Mouse (Mus musculus) midbrain, embryonic 11.5 days (tissue): ENCODE data around the gene Zfp879. TPM values are rescaled to one million over a fixed set of nuclear protein-coding genes. Genes with fewer than 3 reads are reported as not detected.

Experiments used
- ATAC-seq: fragments of 200-750 bp; cut with Nextera tagmentation; 2 replicates; pipeline ENCODE4 v1.8.0; 2017; ENCODE audit warnings: moderate TSS enrichment, moderate library complexity; ENCODE audit not compliant: low FRiP score
- DNase-seq: peaks from one replicate; pipeline ENCODE4 v3.0.0; 2015; ENCODE audit warnings: low spot score; ENCODE audit errors: missing footprints
- H3K27ac ChIP-seq: fragments of 300-500 bp; sonication (generic); 2 replicates; pipeline ENCODE4 v1.5.1; 2014; ENCODE audit warnings: low read depth, low read length
- H3K27me3 ChIP-seq: fragments of 300-500 bp; sonication (generic); 2 replicates; pipeline ENCODE4 v1.6.1; 2014; ENCODE audit warnings: mild to moderate bottlenecking, low read length, moderate library complexity, mixed read lengths; ENCODE audit not compliant: control insufficient read depth, insufficient read depth
- H3K36me3 ChIP-seq: fragments of 300-500 bp; sonication (generic); 2 replicates; pipeline ENCODE4 v1.6.1; 2014; ENCODE audit warnings: mild to moderate bottlenecking, low read length, moderate library complexity, mixed read lengths; ENCODE audit not compliant: control insufficient read depth, insufficient read depth
- H3K4me1 ChIP-seq: fragments of 300-500 bp; sonication (generic); 2 replicates; pipeline ENCODE4 v1.6.1; 2014; ENCODE audit warnings: low read length; ENCODE audit not compliant: control insufficient read depth, insufficient read depth
- H3K4me2 ChIP-seq: fragments of 300-500 bp; sonication (generic); 2 replicates; pipeline ENCODE4 v1.6.1; 2014; ENCODE audit warnings: mild to moderate bottlenecking, moderate library complexity
- H3K4me3 ChIP-seq: fragments of 300-500 bp; sonication (generic); 2 replicates; pipeline ENCODE4 v1.5.1; 2014; ENCODE audit warnings: low read depth, low read length
- H3K9ac ChIP-seq: fragments of 300-500 bp; sonication (generic); 2 replicates; pipeline ENCODE4 v1.6.1; 2014; ENCODE audit warnings: low read length
- H3K9me3 ChIP-seq: fragments of 300-500 bp; sonication (generic); 2 replicates; pipeline ENCODE4 v1.6.1; 2016; ENCODE audit warnings: low read length; ENCODE audit not compliant: control insufficient read depth
- WGBS: fragments of 180-500 bp; shearing (Covaris S2); extraction: QIAGEN DNeasy Blood & Tissue Kit; methylation state at CpG from one replicate; pipeline ENCODE4 v1.1.7; 2014; 5-methylcytosine and 5-hydroxymethylcytosine counted together
- polyA plus RNA-seq: library from polyadenylated mRNA; unstranded; fragments of >200 nt; fragmentation: Nextera tagmentation; extraction: Ambion mirVana; gene quantifications from 2 replicates; pipeline ENCODE4 v1.2.1, GENCODE M21; 2014

The Zfp879 gene
- polyA plus RNA-seq, 1 experiment from 2014 or later = 1.3 TPM

DNA sequence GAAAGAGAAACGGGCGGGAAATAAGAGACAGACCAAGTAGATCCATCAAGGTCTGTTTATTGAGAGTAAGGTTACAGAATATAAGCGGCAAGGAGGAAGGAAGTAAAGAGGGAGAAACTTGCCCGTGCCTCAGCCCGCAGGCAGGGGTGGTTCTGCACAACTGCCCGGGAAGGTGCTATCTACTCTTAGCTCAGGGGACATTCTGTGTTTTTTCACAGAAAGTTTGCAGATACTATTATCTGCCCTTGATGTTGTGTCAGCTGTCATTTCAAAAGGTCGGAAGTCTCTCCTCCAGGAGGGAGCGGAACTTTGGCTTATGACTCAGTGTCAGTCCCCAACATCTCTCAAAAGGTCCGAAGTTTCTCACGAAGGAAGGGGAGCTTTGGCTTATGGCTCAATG is 8.0 kb upstream of the Zfp879 start:
- no peak overlapping the region for H3K4me3 ChIP-seq
- ATAC-seq = no peak

DNA sequence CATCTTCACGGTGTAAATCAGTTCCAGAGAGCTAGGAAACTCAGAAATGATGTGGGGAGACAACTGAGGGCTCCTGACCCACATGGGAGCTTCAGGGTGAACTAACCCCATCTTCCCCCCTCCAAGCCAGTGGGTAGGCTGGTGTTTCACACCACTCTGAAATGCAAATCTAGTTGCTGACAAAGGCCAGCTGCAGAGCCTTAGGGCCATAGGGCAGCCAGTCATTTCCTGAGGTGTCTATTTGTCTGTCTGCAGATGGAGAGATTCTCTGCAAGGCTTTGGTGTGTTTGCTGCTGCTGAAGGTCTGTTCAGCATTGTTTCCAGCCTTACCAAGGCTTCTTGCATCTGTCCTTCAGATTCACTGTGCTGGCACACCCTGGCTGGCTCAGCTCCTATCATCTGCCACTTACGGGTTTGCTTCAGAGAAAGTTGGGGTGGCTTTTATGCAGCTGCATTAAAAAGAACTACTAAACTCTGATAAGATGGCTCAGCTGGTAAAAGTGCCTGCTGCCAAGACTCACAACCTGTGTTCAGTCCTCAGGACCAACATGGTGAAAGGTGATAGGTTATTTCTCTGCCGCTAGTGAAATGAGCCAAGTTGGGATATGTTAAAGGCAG is 7.3 kb upstream of the Zfp879 start:
- no peaks in the 10 kb centered on the region for H3K9me3 ChIP-seq
- no peaks in the 10 kb centered on the region for H3K36me3 ChIP-seq
- no peak overlapping the region for H3K27ac ChIP-seq
- WGBS = 38% methylated on average over 3 of the region's 3 CpGs
- no peak overlapping the region for H3K4me2 ChIP-seq
- ATAC-seq = no peak
- peaks cover 46% of the 10 kb centered on the region for H3K27me3 ChIP-seq
- peaks cover 5% of the 10 kb centered on the region for H3K4me1 ChIP-seq
- no peak overlapping the region for H3K9ac ChIP-seq
- H3K4me3 ChIP-seq = no peak overlapping the region
- no peak for DNase-seq

More for the DNA sequence above, 8.0 kb upstream of the Zfp879 start:
- Histone ChIP-seq H3K4me1 (peaks cover 5% of the 10 kb centered on the region), H3K27ac (no peak overlapping the region), H3K9me3 (no peaks in the 10 kb centered on the region), H3K36me3 (no peaks in the 10 kb centered on the region), H3K9ac (no peak overlapping the region), H3K27me3 (peaks cover 46% of the 10 kb centered on the region), H3K4me2 (no peak overlapping the region)
- DNase-seq = no peak
- 12% methylated on average over 10 of the region's 10 CpGs for WGBS

DNA sequence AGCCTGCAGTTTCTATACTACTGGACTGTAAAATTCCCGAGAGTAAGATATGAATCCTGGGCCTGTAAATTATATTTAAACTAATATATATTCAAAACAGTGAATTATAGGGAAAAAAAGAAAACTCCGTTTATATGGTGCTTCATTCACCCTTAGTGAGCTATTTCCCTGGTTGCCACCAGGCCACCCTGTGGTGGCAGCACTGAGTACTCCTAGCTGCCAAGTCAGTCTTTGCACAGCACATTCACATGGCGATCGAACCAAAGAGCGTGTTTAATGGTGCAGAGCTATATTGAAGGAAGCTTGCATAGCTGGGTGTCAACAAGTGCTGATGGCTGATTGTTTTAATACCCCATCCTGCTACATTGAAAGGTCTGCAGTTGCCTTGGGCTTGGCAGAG is 5.7 kb upstream of the Zfp879 start:
- H3K36me3 ChIP-seq = no peaks in the 10 kb centered on the region
- DNase-seq = no peak
- H3K4me3 ChIP-seq = no peak overlapping the region
- H3K27me3 ChIP-seq = peaks cover 39% of the 10 kb centered on the region
- H3K9me3 ChIP-seq = no peaks in the 10 kb centered on the region
- no peak overlapping the region for H3K4me2 ChIP-seq
- peaks cover 5% of the 10 kb centered on the region for H3K4me1 ChIP-seq
- H3K9ac ChIP-seq = no peak overlapping the region
- no peak for ATAC-seq
- WGBS = 76% methylated on average over 5 of the region's 5 CpGs
- no peak overlapping the region for H3K27ac ChIP-seq

DNA sequence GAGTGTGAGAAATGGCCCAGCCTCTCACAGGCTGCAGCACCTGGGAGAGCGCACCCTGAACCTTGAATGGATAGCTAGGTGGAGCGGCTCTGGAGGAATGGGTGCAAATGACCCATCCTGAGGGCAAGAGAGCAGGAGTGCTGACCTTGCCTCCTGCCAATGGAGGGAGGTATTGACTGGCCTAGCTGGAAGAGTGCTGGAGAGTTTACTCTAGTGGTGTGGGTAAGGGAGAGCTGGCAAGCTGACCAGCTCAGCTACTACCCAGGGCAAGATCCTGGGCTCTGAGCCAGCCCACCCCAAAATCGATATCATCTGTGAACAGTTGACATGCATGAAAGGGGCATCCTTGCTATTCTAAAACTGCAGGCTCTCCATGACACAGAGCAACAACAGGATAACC is 4.6 kb upstream of the Zfp879 start:
- ATAC-seq (no peak), DNase-seq (no peak)
- Histone ChIP-seq H3K4me1 (peaks cover 5% of the 10 kb centered on the region), H3K4me3 (no peak overlapping the region), H3K9ac (no peak overlapping the region), H3K9me3 (no peaks in the 10 kb centered on the region), H3K27me3 (peaks cover 28% of the 10 kb centered on the region), H3K36me3 (no peaks in the 10 kb centered on the region), H3K27ac (no peak overlapping the region), H3K4me2 (no peak overlapping the region)
- 95% methylated on average over 3 of the region's 3 CpGs for WGBS

DNA sequence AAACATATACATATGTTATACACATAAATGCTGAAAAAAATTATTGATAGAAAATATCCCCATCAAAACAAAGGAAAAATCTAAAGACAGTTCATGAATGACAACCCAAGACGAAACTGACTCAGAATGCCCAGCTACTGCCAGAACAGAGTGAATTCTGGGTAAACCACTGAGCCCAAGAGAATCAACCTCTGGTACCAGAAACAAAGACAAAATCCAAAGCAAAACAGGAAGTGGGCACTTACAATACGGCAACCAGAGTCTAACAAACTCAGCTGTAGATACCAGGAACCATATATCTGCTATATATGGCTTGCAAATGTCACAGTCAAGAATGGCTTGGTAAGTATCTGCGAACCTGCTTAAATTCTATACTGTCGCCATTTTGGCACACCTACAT is 5.6 kb downstream of the Zfp879 start:
- H3K4me3 ChIP-seq = no peak overlapping the region
- no peak overlapping the region for H3K27ac ChIP-seq
- DNase-seq (no peak), ATAC-seq (no peak)
- no peaks in the 10 kb centered on the region for H3K27me3 ChIP-seq
- H3K9me3 ChIP-seq = no peaks in the 10 kb centered on the region; the same call in 1 of the 2 replicates
- H3K4me1 ChIP-seq = no peaks in the 10 kb centered on the region; the same call in 1 of the 2 replicates
- no peak overlapping the region for H3K9ac ChIP-seq
- no peak overlapping the region for H3K4me2 ChIP-seq
- no peaks in the 10 kb centered on the region; the same call in 1 of the 2 replicates for H3K36me3 ChIP-seq
- WGBS = 91% methylated on average over 4 of the region's 4 CpGs

DNA sequence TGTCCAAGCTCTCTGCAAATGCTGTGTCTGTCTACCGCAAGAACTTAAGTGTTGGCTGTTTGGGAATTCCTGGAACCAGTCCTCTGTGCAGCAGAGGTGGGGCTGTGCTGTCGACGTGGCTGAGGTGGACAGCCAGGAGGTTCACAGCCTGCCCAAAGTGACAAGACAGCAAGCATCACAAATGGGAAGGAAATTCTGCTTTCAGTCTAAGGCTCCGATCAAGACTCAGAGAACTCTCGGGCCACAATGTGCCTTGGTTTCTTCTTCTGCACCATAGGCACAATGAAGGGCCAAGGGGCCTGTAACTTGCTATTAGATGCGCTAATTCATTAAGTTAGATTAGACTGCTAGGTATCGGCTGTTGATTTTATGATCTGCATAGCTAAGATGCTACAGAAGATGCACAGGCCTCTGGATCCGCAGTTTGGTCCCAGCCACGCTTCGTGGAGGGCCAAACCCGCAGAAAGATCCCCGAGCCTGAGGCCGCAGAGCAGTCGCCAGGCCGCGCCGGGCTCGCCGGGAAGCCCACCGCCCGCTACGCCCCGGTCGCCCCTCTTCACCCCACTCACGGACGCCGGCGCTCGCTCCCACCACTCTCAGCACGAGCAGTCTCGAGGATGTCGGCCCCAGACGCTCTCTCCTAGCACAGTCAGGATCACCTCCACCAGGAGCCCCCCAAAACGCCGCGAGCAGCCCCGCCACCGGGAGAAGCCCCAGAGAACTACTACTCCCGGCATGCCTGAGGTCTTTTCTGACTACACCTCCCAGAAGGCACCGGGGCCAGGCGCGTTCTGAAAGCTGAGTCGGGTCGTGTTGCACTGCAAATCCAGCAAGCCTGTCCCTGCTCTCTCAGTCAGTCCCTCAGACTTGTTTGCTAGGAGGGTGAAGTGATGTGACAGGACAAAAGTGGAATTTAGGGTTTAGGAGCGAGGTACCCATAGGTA is 14.1 kb downstream of the Zfp879 start, which contains the start of gene Zfp354c:
Gene Zfp354c, minus strand, starts transcription at position 715 of the 944 bp plus-strand sequence.
- ATAC-seq (peak; percentile 98), DNase-seq (peak; percentile 98)
- WGBS = 2% methylated on average over 45 of the region's 45 CpGs
- H3K4me1 ChIP-seq = peaks cover 6% of the 10 kb centered on the region
- peak within 1 kb of the TSS; percentile 86 for H3K9ac ChIP-seq
- H3K4me2 ChIP-seq = peak within 1 kb of the TSS; percentile 82
- no peaks in the 10 kb centered on the region for H3K27me3 ChIP-seq
- H3K27ac ChIP-seq = no peak within 1 kb of the TSS
- peak within 1 kb of the TSS; percentile 62 for H3K4me3 ChIP-seq
- peaks cover 27% of the 10 kb centered on the region for H3K36me3 ChIP-seq
- no peaks in the 10 kb centered on the region for H3K9me3 ChIP-seq

DNA sequence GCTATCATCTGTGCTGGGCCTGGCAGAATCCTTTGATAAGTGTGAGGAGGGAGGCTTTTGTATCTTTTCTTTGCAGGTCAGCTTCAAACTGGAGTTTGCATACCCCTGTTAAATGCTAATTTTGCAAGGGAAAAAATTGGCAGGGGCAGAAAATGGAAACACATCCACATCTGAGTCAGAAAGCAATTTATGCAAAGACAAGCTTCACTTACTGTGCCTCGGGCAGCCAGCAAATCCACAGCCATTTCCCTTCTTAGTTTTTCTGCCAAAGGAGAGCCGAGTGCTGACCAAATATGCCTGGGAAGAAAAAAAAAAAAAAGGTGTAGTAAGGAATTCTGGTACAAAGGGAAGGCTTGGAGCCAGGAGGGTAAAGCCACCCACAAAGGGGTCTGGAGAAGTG is 15.1 kb downstream of the Zfp879 start:
- Histone ChIP-seq H3K27me3 (no peaks in the 10 kb centered on the region), H3K36me3 (peaks cover 30% of the 10 kb centered on the region), H3K4me3 (peak overlapping the region; percentile 62; the same call in 1 of the 2 replicates), H3K9me3 (no peaks in the 10 kb centered on the region), H3K4me2 (peak overlapping the region; percentile 82), H3K27ac (no peak overlapping the region), H3K9ac (peak overlapping the region; percentile 86), H3K4me1 (peaks cover 6% of the 10 kb centered on the region)
- 87% methylated on average over 2 of the region's 2 CpGs for whole genome bisulfite sequencing
- no peak for DNase-seq
- ATAC-seq = no peak

DNA sequence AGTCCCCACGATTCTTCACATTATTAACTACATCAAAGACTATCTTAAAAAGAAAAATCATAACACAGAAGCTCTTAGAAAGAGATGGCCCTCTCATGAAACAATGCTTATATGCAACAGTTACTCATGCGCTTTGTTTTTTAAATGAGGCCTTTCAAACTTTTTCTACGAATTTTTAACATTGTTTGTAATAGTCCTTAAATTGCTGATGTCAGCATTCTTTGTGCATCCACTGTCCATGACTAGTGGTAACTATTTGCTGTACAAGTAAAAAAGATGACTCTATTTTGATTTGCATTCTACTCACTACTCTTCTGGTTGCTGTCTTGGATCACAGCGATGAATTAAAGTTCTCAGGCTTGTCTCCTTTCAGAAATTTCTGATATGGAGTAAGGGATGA is 27.1 kb downstream of the Zfp879 start:
- H3K27me3 ChIP-seq = no peaks in the 10 kb centered on the region
- no peak overlapping the region for H3K4me3 ChIP-seq
- peaks cover 34% of the 10 kb centered on the region for H3K9me3 ChIP-seq
- DNase-seq = peak; percentile 73
- no peak overlapping the region for H3K4me2 ChIP-seq
- no peak for ATAC-seq
- H3K27ac ChIP-seq = no peak overlapping the region
- WGBS = 97% methylated on average over 4 of the region's 4 CpGs
- H3K9ac ChIP-seq = no peak overlapping the region
- no peaks in the 10 kb centered on the region for H3K4me1 ChIP-seq
- peaks cover 73% of the 10 kb centered on the region for H3K36me3 ChIP-seq

DNA sequence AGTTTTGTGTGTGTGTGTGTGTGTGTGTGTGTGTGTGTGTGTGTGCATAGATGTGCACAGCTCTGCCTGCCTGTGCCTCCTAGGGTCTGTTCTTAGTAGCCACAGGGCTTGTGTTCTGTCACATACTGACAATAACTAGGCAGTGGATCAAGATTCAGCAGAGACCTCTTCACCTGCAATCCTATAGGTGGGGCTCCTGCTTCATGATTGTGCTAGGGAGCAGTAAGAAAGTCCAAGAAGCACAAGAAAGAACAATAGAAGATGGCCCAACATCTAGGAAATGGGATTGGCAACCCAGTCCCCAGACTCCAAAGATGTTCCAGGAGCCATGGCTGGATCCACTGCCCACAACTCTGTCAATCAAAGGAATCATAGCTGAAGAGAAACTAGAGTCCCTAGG is 42.5 kb downstream of the Zfp879 start:
- Histone ChIP-seq H3K36me3 (no peaks in the 10 kb centered on the region), H3K4me3 (no peak overlapping the region), H3K9me3 (no peaks in the 10 kb centered on the region), H3K27ac (no peak overlapping the region), H3K9ac (no peak overlapping the region), H3K4me1 (no peaks in the 10 kb centered on the region), H3K4me2 (no peak overlapping the region), H3K27me3 (no peaks in the 10 kb centered on the region)
- DNase-seq = no peak
- no peak for ATAC-seq
